8 mouse cellular contexts compared by ENCODE assay signal in the genomic region with DNA sequence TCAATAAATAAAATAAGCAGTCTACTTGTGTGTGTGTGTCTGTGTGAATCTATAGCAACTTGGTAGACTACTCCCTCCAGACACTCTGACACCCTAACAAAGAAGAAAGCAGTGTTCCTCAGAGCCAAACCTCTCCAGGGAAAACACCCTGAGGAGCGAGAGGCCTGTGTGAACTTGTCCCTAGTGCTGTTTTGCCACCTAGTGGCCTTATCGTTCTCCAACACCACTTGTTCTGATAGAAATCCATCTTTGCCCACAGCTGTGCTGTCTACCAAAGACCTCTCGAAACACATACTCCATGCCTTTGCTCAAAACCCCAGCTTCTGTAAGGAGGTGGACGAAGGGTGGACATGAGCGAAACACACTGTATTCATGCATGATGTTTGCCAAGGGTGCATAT. TPM values are rescaled to one million over a fixed set of nuclear protein-coding genes. Genes with fewer than 3 reads are reported as not detected.
A peak's percentile ranks its signal among the peaks of the same experiment; 100 is the strongest.
DNase-seq lines count a peak whose midpoint lies in the region; ATAC-seq lines count a peak whose summit lies in the region.

No protein-coding gene starts in this region.

- H3K27ac ChIP-seq in hindbrain, embryonic 11.5 days (ENCODE audit: low read depth, low read length), result no peak overlapping the region

- ATAC-seq in hindbrain, embryonic 11.5 days (ENCODE audit: low FRiP score), result peak; percentile 68; the same call in 1 of the 2 replicates

- H3K4me3 ChIP-seq in hindbrain, embryonic 11.5 days (ENCODE audit: low read depth, low read length), result no peak overlapping the region

- no peaks in the 10 kb centered on the region for H3K9me3 ChIP-seq in hindbrain, embryonic 11.5 days (ENCODE audit: control insufficient read depth, low read length)

- no peaks in the 10 kb centered on the region for H3K36me3 ChIP-seq in hindbrain, embryonic 11.5 days (ENCODE audit: control insufficient read depth, insufficient read depth, low read length)

- DNase-seq in Muller cell, postnatal 12 days (ENCODE audit: inconsistent ontology term), result peak; percentile 44
- DNase-seq in cerebellum, adult 18-20 months, result peak; percentile 50 to 63
- DNase-seq in forelimb bud, embryonic 11.5 days (ENCODE audit: low read depth, low spot score), result peak; percentile 57
- DNase-seq in hindbrain, embryonic 11.5 days (ENCODE audit: low spot score), result peak; percentile 60
- DNase-seq in layer of hippocampus, adult 9-11 months, result peak; percentile 69
- DNase-seq in lung, postnatal 14 days, result peak; percentile 74
- peak; percentile 70 to 73 for DNase-seq in right cerebral cortex, adult 2 months (ENCODE audit: low spot score in 2 of 2)
- no peak for DNase-seq in spleen, adult 18-20 months

- H3K27me3 ChIP-seq in hindbrain, embryonic 11.5 days (ENCODE audit: control insufficient read depth, insufficient read depth, low read length), result no peaks in the 10 kb centered on the region

- 36% methylated on average over 5 of the region's 5 CpGs for WGBS in hindbrain, embryonic 11.5 days

- H3K4me2 ChIP-seq in hindbrain, embryonic 11.5 days (replicated peaks; ENCODE audit: low read depth, low read length), result no peak overlapping the region

- H3K4me1 ChIP-seq in hindbrain, embryonic 11.5 days (replicated peaks; ENCODE audit: control insufficient read depth, insufficient read depth, low read length), result no peaks in the 10 kb centered on the region

- no peak overlapping the region for H3K9ac ChIP-seq in hindbrain, embryonic 11.5 days (ENCODE audit: low read depth, low read length)

RNA-seq across cellular contexts. Expression of a gene that starts 8.3 kb away (rescaled TPM):
- not detected in 2 replicates for polyA plus RNA-seq in hindbrain, embryonic 11.5 days (2014; fragmentation: Nextera tagmentation; extraction: Ambion mirVana)

RNA-seq across cellular contexts. Expression of a gene that starts 12.6 kb away (rescaled TPM):
- not detected in 2 replicates for polyA plus RNA-seq in hindbrain, embryonic 11.5 days (2014; fragmentation: Nextera tagmentation; extraction: Ambion mirVana)

RNA-seq across cellular contexts. Expression of a gene that starts 16.9 kb away (rescaled TPM):
- 11.8 and 12.3 TPM in 2 replicates for polyA plus RNA-seq in hindbrain, embryonic 11.5 days (2014; fragmentation: Nextera tagmentation; extraction: Ambion mirVana)

RNA-seq across cellular contexts. Expression of a gene that starts 38.1 kb away (rescaled TPM):
- polyA plus RNA-seq in hindbrain, embryonic 11.5 days (2014; fragmentation: Nextera tagmentation; extraction: Ambion mirVana), result 0.45 and 0.59 TPM in 2 replicates

RNA-seq across cellular contexts. Expression of a gene that starts 46.2 kb away (rescaled TPM):
- polyA plus RNA-seq in hindbrain, embryonic 11.5 days (2014; fragmentation: Nextera tagmentation; extraction: Ambion mirVana), result 49.0 and 52.8 TPM in 2 replicates

Comparison
In these comparisons a context has a peak if more than half of its experiments do, and no peak if none do; other contexts are left out.
1. DNase-seq: peak in Muller cell, postnatal 12 days (single experiment), cerebellum, adult 18-20 months (2 of 2), forelimb bud, embryonic 11.5 days (single experiment), hindbrain, embryonic 11.5 days (single experiment), layer of hippocampus, adult 9-11 months (single experiment), lung, postnatal 14 days (single experiment) and right cerebral cortex, adult 2 months (2 of 2); none in spleen, adult 18-20 months (0 of 2).